ENCODE assay signal across 22 mouse cellular contexts in the genomic region with DNA sequence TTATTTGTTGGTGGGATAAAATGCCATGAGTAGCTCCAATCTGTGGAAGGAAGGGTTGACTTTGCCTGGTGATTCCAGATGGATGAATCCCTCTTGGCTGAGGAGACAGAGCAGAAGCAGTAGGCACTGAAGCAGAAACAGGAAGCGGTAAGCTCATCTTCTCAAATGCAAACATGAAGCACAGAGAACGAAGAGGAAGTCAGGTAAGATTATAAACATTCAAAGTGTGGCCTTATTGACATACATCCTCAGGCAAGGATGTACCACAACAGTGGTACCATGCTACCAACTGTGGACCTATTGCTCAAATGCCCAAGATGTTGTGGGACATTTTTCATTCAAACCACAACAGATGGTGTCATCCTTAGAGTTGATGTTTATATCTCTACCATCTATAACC.
"Had no signal": no experiment of that assay in that cellular context is flagged by ENCODE, and none has a peak within 500 bp of the region (broad histone marks: within the 10 kb centered on the region; RNA-seq: fewer than 3 reads in every experiment).

No protein-coding gene starts in this region.

- DNase-seq: kidney, adult 8-10 months; kidney, postnatal 10 days; kidney, postnatal 36 days; liver; lung, adult 18-20 months; lung, postnatal 10 days; lung, postnatal 36 days; midbrain, embryonic 14.5 days; right cerebral cortex, adult 18-20 months; right cerebral cortex, postnatal 14 days; right cerebral cortex, postnatal 4 days; thymus, adult 2 months; thymus, postnatal 25 days had no signal

- ATAC-seq: liver, embryonic 12.5 days had no signal

- H3K27ac ChIP-seq: kidney, embryonic 15.5 days; limb, embryonic 10.5 days; limb, embryonic 13.5 days; liver, embryonic 12.5 days; liver, embryonic 15.5 days; lung, embryonic 15.5 days; neural tube, embryonic 12.5 days; neural tube, embryonic 15.5 days; stomach, postnatal 0 days had no signal

- H3K4me3 ChIP-seq: kidney, embryonic 15.5 days; limb, embryonic 10.5 days; limb, embryonic 13.5 days; liver, embryonic 12.5 days; liver, embryonic 15.5 days; lung, embryonic 15.5 days; neural tube, embryonic 12.5 days; neural tube, embryonic 15.5 days had no signal

- H3K4me1 ChIP-seq: kidney, embryonic 15.5 days; liver, embryonic 12.5 days; liver, embryonic 15.5 days; neural tube, embryonic 15.5 days had no signal
